Mouse (Mus musculus) ovary, postnatal 10 days (tissue): ENCODE data around the gene Pi4ka.
A peak's percentile ranks its signal among the peaks of the same experiment; 100 is the strongest.

ENCODE experiments used
- DNase-seq: peaks from one replicate; pipeline ENCODE4 v3.0.0; 2022; ENCODE audit warnings: low spot score

Pi4ka gene

GRCm38 (mm10) chr16:17405736-17406443 is at the start of gene Pi4ka, which contains the start of gene Snap29:
Gene Pi4ka (minus strand): TSS chr16:17406314.
Gene Snap29 (plus strand): TSS chr16:17405986.
- peak; percentile 98 for DNase-seq

GRCm38 (mm10) chr16:17452373-17452715 is 46.2 kb upstream of the Pi4ka start:
- no peak for DNase-seq

- peak; percentile 95 for DNase-seq
Observed at GRCm38 (mm10) chr16:17451541-17452372, 45.6 kb upstream of the Pi4ka start, which contains the start of gene Crkl. Gene Crkl (plus strand): TSS chr16:17451987.

GRCm38 (mm10) chr16:17432576-17432975 is 26.5 kb upstream of the Pi4ka start:
- no peak for DNase-seq

GRCm38 (mm10) chr16:17423021-17423420 is 16.9 kb upstream of the Pi4ka start:
- DNase-seq, result no peak

DNA sequence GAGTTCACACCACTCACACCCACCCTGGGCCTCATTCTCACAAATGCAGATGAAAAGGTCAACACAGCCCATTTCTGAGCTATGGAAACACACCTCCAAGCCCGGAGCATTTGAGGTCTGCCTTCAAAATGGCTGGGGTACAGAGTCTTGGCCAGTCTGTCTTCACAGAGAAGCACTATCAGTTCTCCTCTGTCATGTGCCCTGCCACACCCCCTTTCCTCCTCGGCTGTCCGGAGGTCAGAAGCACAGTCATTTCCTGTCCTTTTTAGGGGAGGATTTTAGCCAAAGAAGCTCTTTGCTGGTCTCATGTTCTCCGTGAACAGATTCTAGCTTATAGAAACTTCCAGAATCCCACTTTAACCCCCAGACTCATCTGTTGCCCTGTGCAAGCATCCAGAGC is 4.1 kb upstream of the Pi4ka start:
- DNase-seq, result no peak

GRCm38 (mm10) chr16:17409046-17409445 is 2.9 kb upstream of the Pi4ka start:
- DNase-seq, result no peak

GRCm38 (mm10) chr16:17406512-17407231 is 558 bp upstream of the Pi4ka start:
- no peak for DNase-seq

DNA sequence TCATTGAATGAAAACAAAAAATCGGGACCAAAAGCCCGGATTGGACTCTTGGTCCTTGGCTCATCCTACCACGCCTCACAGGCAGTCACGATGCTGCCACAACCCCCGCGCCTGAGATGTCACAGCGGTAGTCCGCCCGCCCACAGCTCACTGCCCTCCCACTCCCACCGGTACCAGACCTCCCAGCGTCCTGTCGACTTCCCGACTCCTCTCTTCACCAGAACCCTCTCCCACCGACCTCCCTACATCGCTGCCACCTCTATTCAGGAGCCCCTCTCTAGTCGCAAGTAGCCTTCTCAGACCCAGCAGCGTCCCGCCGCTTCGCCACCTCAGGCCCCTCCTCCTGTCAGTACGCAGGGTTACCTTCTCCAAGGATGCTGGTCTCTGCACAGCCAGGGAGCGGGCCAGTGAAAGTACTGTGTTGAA is 830 bp downstream of the Pi4ka start:
- DNase-seq, result peak; percentile 54

GRCm38 (mm10) chr16:17402855-17403254 is 3.3 kb downstream of the Pi4ka start:
- DNase-seq, result no peak

- DNase-seq, result no peak
Observed at GRCm38 (mm10) chr16:17392784-17393183, 13.3 kb downstream of the Pi4ka start.

DNA sequence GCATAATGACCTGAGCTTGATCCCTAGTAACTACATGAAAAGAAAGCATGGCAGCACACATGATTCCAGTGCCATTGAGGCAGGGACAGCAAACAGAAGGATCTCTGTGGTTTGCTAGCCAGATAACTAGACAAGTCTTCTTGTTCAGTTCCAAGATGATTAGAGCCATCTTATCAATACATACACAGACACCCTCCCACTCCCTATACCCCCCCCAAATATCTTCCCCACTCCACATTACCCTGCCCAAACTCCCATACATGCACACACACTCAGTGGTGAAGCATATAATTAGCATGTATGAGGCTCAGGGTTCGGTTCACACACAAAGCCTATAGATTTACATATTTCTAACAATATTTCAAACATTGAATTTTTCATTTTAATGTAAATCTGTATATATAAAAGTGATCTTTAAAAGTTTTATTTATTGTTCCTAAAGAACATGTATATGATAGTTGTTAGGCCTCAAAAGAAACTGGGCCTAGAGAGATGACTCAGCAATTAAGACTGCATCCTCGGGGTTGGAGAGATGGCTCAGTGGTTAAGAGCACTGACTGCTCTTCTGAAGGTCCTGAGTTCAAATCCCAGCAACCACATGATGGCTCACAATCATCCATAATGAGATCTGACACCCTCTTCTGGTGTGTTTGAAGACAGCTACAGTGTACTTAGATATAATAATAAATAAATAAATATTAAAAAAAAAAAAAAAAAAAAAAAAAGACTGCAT is 22.4 kb downstream of the Pi4ka start:
- DNase-seq, result no peak

DNA sequence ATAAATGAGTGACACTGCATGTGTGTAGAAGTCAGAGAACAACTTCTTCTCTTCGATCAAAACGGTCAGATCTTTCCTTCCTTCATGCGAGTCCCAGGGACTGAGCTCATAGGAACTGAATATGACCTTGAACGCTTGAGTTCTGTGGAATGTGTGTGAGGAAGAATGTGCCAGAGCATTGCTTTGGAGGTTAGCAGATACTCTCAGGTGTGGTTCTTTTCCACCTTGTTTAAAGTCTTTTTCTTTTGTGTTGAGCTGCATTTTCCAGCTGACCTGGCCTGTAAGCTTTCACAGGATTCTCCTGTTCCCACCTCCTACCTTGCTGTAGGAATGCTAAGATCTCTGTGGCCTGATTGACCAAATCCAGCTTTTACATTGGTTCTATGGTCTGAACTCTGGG is 23.8 kb downstream of the Pi4ka start:
- DNase-seq, result no peak

DNA sequence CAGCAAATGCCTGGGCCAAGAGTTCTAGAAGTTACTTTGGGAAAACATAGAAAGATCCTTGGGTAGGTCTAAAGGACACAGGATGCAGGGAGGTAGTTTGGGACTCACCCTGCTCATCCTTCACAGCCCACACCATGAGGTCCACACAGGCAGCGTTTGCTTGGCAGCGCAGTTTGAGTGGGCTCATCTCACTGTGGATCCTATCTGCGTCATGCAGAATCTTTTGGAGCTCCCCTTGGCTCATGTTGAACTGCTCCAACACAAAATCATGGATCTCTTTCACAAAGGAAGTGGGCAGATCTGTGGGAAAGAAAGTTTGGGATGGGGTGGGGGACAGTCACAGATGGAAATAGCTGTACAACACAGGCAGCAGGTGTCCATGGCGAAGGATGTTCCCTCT is 47.3 kb downstream of the Pi4ka start:
- no peak for DNase-seq

DNA sequence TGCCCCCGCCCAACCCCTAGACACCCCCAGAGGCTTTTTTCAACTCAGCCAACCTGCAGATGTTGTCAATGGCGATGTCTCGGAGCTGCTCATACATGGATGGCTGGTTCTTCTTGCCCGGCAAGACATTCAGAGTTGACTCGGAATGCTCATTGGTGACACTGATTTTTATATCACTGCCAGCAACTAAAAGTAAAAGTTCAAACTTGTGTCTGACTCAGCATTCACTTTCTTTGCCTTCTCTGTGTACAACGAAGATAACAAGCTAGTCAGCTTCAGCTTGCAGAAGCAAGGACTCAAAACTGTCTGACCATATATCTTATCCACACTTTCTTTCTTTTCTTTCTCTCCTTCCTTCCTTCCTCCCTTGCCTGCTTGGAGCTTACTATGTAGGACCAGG is 50.1 kb downstream of the Pi4ka start:
- DNase-seq, result no peak

DNA sequence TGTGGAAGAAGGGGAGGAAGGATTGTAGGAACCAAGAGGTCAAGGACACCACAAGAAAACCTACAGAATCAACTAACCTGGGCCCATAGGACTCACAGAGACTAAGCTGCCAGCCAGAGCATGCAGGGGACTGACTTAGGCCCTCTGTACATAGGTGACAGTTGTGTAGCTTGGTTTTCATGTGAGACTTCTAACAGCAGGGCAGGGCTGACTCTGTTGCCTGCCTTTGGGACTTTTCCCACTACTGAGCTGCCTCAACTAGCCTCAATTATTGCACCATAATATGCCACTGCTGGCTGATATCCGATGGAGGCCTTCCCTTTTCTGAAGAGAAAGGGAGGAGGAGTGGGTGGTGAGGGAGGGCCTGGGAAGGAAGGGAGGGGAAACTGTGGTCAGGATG is 59.3 kb downstream of the Pi4ka start:
- no peak for DNase-seq

- DNase-seq, result no peak
Observed at GRCm38 (mm10) chr16:17345813-17346155, 60.3 kb downstream of the Pi4ka start.

GRCm38 (mm10) chr16:17345141-17345812 is 60.8 kb downstream of the Pi4ka start:
- DNase-seq, result no peak

GRCm38 (mm10) chr16:17341847-17342246 is 64.3 kb downstream of the Pi4ka start:
- DNase-seq, result no peak

GRCm38 (mm10) chr16:17340705-17341104 is 65.4 kb downstream of the Pi4ka start:
- DNase-seq, result no peak

DNA sequence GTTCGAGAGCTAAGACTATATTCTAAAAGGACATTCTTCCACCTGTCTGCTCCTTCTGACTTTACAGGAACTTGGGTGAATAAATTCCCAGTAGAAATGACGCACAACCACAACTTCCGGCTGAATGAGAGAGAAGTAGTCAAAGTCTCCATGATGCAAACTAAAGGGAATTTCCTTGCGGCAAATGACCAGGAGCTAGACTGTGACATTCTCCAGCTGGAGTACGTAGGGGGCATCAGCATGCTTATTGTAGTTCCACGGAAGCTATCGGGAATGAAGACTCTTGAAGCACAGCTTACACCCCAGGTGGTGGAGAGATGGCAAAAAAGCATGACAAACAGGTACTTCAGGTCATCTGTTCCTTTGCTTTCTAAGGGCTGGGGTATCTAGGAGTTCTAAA is 66.4 kb downstream of the Pi4ka start:
- no peak for DNase-seq

DNA sequence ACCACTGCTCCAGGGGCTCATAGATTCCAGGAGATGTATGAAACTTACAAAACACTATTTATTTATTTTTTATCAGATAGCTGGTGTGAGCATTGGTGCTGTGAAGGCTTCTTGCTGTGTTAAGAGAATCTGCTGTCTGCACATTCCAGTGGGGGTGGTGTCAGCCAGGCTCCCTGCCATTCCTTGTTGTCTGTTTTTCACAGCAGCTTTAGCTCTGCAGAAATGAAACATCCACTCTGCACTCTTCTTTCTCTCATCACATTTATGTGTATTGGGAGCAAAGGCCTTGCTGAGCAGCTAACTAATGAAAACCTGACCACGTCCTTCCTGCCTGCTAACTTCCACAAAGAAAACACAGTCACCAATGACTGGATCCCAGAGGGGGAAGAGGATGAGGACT is 70.0 kb downstream of the Pi4ka start:
- no peak for DNase-seq
